Mouse (Mus musculus) T-helper 2 cell (primary cell): ENCODE results near the gene Gm10762.
"Not testable (repeated sequence)": the region's sequence is repeated elsewhere in the genome, so short reads cannot be mapped to it uniquely, and the experiment has no call there.

ENCODE experiments used
- in situ Hi-C: fragments of 300-600 bp; cut with MboI, MseI; formaldehyde crosslinking; loops from one replicate; pipeline ENCODE4 v1.15.1; 2025; ENCODE audit warnings: high pct_unique_total_duplicates

The Gm10762 gene

GRCm38 (mm10) chr2:128967661-128968441, at the start of gene Gm10762:
Gene Gm10762, minus strand, starts transcription at chr2:128967725.
- in situ Hi-C loops = no loop called here

- in situ Hi-C loops = not testable (repeated sequence)
Observed at GRCm38 (mm10) chr2:129008867-129009266, 41.3 kb upstream of the Gm10762 start.

DNA sequence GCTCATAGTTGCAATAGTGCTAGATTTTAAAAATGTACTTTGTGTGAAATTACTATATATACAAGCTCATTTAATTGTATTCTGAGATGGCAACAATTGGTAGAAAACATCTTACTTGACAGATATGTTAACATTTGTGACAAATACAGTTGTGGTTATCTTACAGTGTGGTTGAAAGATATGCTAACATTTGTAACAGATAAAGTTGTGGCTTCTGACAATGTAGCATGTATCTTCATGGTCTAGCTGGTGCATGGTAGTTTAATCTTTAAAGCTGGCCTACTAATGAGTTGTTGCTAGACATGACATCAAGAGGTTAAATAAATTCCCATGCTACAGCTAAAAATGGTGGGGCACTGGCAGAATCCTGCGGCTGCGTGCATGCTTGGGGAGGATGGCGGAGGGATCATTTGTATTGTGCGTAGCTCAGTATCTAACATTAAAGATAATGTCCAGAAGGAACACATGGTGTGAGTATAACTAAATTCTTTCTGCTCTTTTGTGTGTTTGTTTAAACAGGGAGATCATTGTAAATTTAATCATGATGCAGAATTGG, 38.7 kb upstream of the Gm10762 start:
- in situ Hi-C loops = no loop called here

DNA sequence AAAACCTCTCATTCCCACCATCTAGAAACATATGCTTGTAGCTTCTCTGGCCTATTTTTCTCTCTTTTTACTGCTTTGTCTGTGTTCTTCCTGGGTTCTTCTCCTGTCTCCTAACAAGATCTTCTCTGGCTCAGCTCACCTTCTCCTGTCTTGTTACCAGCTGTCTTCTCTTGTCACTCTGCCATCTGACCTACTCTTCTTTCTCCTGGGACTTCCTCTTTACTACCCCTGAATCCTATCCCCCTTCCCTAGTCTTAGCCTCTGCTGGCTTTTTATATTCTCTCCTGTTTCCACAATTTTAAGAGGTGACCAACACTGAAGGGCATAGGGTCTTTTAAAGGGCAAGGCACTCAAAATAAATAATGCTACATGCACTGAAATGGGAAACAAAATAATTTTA, 37.3 kb upstream of the Gm10762 start:
- in situ Hi-C loops = no loop called here

DNA sequence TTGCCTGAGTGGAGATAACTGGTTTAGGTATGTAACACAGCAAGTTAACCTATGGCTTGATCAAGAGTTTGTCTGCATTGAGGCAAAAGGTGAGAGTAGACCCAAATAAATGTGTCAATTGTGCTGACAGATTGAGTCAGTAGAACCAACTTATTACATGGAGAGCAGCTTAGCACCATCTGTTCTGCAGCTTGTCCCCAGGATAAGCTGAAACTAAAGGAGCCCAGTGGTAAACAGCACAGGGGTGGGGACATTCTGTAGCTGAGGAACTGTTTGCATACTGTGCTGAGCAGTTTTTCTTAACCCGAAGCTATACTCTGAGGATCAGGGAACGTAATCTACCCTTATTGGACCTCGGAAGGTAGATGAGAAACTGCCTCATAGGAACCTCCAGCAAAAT, 17.2 kb upstream of the Gm10762 start:
- in situ Hi-C loops = no loop called here

- in situ Hi-C loops = no loop called here
Observed at GRCm38 (mm10) chr2:128975572-128975971, 8.0 kb upstream of the Gm10762 start.

DNA sequence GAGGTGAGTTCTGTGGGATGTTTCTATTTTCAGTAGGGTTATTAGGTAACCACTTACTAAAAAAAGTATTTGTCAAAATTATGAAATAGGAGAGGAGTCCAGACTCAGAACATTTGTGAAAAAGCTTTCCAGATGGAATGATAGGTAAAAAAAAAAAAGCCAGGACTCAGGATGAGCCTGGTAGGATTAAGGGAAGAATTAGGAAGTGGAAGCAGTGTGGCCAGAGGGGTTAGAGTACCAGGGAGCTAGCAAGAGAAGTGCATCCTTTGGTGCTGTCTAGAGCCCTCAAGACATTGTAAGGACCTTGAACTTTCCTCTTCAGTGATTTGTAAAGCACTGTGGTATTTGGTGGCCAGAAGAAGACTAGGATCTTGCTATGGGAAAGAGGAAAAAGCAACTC, 4.8 kb upstream of the Gm10762 start:
- in situ Hi-C loops = no loop called here

DNA sequence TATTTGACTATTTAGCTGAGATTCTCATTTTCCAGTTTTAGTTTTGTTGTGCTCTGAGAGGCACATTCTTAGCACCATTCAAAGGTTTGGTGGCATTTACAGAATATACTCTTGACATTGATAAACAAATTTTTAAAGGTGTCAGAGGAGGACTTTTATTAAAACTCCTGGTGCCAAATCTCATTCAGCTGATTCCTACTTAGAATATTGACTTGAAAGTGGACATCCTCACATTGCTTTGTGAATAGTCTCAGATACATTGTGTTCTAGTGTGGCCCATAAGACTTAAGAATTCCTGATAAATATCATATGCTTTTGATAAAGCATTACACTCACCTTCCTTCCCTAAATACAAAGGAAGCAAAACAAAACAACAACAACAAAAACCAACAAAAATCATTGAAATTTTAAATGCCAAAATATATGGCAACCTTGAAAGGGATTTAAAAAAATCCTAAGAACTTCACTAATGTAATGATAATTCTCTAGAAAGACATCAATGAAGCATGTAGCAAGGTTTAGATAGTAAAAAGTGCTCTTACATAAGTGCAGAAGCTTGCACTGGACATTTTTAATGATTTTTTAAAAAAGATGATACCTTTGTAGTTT, 1.1 kb upstream of the Gm10762 start:
- in situ Hi-C loops = no loop called here

- in situ Hi-C loops = no loop called here
Observed at GRCm38 (mm10) chr2:128966641-128967580, 614 bp downstream of the Gm10762 start, which contains the start of gene Zc3h6. Gene Zc3h6, plus strand, starts transcription at chr2:128967402.

DNA sequence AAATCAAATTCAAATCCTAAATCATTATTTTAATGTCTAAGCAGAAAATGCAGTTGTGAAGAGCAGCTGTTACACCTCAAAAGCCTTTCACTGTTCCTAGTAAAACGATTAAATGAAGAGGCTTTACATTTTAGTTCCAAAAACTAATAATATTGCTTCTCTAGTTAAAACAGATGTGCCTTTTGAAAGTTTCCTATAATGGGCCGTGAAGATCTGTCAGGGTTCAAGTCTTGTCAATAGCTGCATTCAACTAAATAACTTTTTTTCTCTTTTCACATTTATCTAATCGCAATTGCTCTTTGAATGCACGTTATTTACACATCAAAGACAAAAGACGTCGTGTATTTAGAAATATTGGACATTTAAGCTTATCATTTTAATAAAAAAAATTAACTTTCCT, 1.3 kb downstream of the Gm10762 start:
- in situ Hi-C loops = no loop called here

GRCm38 (mm10) chr2:128965505-128966105, 1.9 kb downstream of the Gm10762 start:
- in situ Hi-C loops = no loop called here

- in situ Hi-C loops = loop anchor here (10.0 kb wide), 1 partner anchor 1901 kb away; no protein-coding TSS in a partner anchor
Observed at GRCm38 (mm10) chr2:128954186-128954585, 13.3 kb downstream of the Gm10762 start.

DNA sequence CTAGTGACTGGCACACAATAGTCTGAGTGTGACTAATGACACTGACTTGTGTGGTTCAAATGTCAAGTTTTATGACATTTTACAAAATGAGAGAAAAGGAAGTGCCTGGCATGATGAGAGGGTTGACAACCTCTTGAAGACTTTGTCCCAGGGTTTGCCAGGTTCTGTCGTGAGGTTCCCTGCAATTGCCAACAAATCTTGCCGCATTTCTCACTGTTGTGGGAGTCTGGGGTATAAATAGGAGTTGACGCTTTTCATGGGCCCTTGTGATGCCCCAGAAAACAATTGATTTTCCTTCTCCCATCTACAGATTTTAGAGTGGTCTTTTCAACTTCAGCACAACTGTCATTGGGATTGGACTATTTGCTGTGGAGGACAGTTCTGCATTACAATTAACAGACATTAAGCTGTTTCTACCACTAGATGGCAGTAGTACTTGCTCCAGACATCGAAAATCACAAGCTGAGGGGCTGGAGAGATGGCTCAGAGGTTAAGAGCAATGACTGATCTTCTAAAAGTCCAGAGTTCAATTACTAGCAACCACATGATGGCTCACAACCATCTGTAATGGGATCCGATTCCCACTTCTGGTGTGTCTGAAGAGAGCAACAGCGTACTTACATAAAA, 19.4 kb downstream of the Gm10762 start:
- in situ Hi-C loops = loop anchor here (5.0 kb wide), 1 partner anchor 109 kb away; no protein-coding TSS in a partner anchor

DNA sequence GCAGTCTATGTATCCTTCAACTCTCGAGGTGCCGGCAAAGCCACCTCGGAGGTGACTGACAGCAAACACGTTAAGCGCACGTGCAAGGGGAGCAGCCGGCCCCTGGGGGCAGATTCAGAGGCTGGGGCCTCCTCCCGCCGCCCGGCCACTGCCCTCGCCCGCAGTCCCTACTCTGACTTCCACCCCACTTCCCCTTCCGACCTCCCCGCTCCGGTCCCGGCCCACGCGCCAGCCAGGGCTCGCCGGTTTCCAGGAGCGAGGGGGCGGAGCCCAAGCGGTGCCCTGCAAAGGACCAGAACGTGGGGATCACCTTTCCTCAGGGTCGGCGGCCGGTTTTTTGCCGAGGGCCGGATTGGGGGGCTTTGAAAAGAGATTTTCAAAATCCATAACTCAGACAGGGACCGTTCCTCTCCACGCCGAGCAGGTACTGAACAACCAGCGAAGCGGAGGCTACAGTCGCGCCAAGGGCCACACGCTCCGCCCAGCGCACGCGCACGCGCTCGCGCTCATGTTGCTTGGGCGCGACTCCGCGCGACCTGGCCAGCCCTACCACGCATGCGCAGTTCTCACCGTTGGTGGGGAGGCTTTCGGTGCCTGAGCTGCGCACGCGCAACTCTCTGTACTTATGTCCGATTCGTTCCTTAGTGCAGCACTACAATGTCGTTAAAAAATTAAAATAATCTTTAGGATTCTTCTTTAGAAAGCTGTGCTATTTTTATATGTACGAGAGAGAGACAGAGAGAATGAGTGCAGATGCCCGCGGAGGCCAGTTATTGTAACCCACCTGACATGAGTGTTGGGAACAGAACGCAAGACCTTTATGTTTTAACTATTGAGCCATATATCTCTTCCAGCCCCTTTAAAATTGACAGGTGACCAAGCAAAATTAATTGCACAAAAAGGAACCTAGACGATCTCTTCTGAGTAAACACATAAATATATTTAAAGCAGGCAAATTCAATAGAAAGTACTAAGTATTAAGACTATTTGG, 23.7 kb downstream of the Gm10762 start, which contains the start of gene Zc3h8:
Gene Zc3h8, minus strand, starts transcription at position 540 of the 991 bp plus-strand sequence.
- in situ Hi-C loops = no loop called here

DNA sequence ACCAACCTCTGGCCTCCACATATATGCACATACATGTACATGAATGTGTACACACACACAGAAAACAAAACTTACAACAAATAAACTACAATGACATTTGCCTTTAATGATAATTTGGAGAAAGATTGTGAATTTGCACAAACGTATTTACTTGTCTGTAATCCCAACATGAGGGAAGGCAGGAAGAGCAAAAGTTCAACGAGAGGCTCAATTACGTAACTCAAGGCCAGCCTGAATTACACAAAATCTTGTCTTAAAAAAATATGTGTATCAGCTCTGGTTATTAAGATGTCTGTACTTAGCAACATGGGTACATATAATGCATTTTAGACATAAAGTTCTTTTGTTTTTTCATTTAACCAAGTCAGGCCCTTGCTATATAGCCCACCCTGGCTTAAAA, 31.3 kb downstream of the Gm10762 start:
- in situ Hi-C loops = loop anchor here (10.0 kb wide), 1 partner anchor 91 kb away; no protein-coding TSS in a partner anchor

- in situ Hi-C loops = loop anchor here (10.0 kb wide), 1 partner anchor 86 kb away; no protein-coding TSS in a partner anchor
Observed at GRCm38 (mm10) chr2:128930704-128931103, 36.8 kb downstream of the Gm10762 start.

DNA sequence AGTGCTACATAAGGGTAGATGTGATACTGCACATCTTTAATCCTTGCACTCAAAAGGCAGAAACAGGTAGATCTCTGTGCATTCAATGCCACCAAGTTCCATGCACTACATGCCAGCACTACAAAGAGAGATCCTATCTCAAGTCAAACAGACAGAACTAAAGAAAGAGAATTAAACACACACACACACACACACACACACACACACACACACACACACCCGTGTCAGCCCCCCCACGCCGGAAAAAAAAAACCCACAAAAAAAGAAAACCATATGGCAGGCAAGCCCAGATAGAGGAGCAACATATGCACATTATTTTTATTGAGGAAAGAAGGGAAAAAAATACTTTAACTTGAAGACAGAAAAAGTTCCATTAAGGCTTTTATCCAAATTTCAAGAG, 39.1 kb downstream of the Gm10762 start:
- in situ Hi-C loops = no loop called here

- in situ Hi-C loops = no loop called here
Observed at GRCm38 (mm10) chr2:128924799-128925198, 42.7 kb downstream of the Gm10762 start.
